Mouse (Mus musculus) right cerebral cortex, postnatal 10 days (tissue): Measurements from ENCODE around the gene Pkd1l2.

Source experiments
- DNase-seq, 2 experiments: peaks; one replicate each; pipeline ENCODE4 v3.0.0; 2021; ENCODE audit warnings: low spot score in 2 of 2

The Pkd1l2 gene

DNA sequence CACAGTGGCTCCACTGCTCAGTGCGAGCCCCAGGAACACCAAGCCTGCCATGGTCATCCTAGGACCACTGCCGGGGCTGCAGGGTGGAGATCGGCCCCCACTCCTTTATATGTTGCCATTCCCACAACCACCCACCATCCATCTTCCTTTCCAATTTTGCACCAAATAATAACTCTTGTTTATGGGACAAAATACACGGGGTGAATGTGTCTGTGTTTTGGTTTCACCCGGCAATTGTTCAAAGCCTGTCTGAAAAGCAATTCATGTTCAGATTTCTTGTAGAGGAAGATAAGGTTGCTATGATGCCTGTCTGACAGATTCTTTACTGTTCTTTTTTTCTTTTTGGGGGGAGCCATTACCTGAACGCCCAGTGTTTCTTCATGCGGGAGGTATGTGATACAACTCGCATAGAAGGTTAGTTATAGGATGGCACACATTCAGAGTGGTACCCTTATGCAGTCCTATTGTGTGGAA is at the start of gene Pkd1l2:
Gene Pkd1l2, minus strand, starts transcription at position 51 of the 474 bp plus-strand sequence.
- no peak for DNase-seq

- DNase-seq: no peak
Measured at GRCm38 (mm10) chr8:117127063-117127462, 44.8 kb upstream of the Pkd1l2 start.

DNA sequence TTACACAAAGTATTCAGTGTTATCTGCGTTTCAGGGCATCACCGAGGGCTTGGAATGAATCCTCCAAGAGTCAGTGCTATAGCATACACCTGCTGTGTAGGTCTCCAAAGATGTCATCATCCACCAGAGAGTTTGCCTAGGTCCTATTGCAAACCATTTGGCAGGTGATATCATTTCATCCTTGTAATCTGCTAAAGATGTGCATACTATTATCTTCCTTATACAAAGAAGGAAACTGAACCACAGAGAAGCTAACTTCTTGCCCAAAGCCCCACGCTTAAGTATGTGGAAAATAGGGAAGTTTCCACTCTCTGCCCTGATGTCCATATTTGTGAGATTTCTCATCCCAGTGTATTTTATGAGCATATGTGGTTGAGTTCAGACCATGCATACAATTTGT is 44.2 kb upstream of the Pkd1l2 start:
- DNase-seq: no peak

- DNase-seq: no peak
Measured at GRCm38 (mm10) chr8:117125854-117126253, 43.6 kb upstream of the Pkd1l2 start.

DNA sequence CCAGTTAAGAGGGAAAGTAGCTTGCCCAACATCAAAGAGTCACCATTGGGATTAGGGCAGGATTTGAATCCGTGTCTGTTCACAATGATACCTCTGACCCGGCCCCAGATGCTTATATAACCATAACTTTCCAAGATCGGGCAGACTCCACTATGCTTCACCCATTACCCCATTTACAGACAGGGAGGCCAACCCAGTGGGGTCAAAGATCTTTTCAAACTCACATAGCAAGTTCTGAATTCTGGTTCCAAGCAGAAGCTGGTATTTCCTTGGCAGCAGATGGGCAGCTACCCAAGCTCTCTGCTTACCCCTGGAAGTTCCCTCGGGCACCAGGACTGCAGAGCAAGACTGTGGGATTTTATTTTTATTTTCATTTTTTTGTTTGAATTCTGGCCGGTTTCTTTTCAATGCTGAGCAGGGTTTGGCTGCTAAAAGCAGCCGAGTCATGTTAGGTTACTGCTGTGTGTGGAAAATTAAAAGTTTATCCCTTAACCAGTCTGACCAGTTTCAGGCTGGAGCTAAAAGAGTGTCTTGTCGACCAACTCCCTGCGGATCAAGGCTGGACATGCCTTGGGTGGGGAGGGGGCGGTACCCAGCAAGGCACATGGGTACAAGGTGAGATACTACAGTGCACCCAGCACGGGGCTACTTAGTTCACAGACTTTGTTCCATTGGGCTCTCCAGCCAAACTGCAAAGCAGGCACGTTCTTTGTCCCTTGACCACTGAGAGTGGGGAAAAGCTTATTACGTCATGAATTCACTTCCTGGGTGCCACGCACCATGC is 41.8 kb upstream of the Pkd1l2 start:
- no peak for DNase-seq

- no peak for DNase-seq
Measured at GRCm38 (mm10) chr8:117121277-117121676, 39.0 kb upstream of the Pkd1l2 start.

DNA sequence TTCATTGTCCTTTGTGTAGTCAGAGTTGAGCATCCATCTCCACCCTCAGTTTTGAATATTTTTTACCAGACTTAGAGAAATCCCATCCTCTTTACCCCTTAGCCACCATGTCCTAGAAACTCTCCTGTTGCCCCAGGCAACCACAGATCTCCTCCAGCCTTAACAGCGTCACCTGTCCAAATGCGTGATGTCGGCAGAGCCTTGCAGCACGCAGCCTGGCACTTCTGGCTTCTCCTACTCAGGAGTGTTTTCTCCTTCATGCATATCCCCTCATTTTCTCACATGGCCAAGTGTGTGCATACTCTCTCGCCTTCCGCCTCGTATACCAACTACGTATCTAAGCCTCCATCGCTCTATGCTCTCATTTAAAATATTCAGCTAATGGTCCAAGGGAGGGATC is 36.2 kb upstream of the Pkd1l2 start:
- peak; percentile 39 to 51 for DNase-seq

- DNase-seq: no peak
Measured at GRCm38 (mm10) chr8:117116534-117116933, 34.3 kb upstream of the Pkd1l2 start.

DNA sequence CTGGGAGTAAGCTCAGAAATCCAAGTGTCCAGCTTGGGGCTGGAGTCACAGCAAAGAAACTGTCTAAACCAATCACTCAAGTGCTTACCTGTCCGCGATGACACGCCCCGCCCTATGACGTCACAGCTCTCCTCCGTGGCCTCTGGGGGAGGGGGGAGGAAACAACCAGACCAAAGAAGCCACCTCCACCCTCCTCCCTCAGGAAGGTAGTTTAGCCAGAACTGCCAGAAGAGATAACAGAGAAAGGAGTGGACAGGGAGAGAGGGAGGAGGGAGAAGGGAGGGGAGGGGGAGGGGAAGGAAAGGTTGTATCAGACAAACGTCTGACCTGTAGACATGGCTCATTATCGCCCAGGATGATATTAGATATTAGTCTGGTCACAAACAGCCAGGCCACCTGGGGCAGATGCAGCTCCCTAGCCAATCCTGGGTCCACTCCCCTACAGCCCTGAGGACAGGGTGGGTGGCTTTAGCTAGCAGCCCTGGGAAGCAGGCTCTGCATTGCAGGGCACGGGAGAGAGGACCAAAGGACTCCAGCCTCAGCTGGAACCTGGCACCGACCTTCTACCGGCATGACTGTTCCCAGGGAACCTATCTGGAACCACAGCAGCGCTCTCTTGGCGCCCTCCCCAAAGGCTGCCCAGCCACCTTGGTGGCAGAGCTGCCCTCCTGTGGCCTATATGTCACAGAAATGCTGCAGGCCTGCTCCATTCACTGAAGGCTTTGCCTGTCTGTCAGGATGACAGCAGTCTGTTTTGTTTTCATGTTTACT is 33.6 kb upstream of the Pkd1l2 start:
- DNase-seq: no peak

GRCm38 (mm10) chr8:117115094-117115493 is 32.8 kb upstream of the Pkd1l2 start:
- peak; percentile 37 to 47 for DNase-seq

GRCm38 (mm10) chr8:117112261-117112660 is 30.0 kb upstream of the Pkd1l2 start:
- no peak for DNase-seq

DNA sequence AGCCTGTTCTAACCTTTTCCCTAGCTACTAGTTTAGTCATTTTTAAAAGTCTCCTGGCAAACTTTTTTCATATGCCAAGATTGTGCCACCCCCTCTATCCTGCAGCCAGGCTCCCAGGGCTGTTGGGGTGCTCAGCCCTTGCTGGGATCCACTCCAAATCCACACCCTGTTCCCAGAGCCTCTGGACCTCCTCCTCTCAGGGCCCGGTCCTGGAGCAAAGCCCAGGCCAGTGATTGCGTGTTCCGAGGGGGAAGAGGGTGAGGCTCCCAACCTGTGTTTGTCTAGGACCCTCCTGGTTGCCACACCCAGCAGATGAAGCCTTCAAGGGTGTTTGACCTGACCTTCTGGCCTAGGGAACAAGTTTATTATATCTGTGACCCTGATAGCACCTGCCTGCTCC is 29.4 kb upstream of the Pkd1l2 start:
- no peak for DNase-seq

GRCm38 (mm10) chr8:117109801-117110390 is 27.6 kb upstream of the Pkd1l2 start:
- peak; percentile 51 to 55 for DNase-seq

- no peak for DNase-seq
Measured at GRCm38 (mm10) chr8:117109018-117109711, 26.9 kb upstream of the Pkd1l2 start.

- DNase-seq: peak; percentile 57 to 74
Measured at GRCm38 (mm10) chr8:117107533-117107932, 25.3 kb upstream of the Pkd1l2 start.

GRCm38 (mm10) chr8:117097564-117098191 is 15.4 kb upstream of the Pkd1l2 start:
- DNase-seq: peak; percentile 55

- DNase-seq: no peak
Measured at GRCm38 (mm10) chr8:117097051-117097563, 14.9 kb upstream of the Pkd1l2 start.

GRCm38 (mm10) chr8:117095647-117096046 is 13.4 kb upstream of the Pkd1l2 start, which contains the start of gene Bco1:
TSS of gene Bco1 (plus strand) at chr8:117095854.
- no peak for DNase-seq

DNA sequence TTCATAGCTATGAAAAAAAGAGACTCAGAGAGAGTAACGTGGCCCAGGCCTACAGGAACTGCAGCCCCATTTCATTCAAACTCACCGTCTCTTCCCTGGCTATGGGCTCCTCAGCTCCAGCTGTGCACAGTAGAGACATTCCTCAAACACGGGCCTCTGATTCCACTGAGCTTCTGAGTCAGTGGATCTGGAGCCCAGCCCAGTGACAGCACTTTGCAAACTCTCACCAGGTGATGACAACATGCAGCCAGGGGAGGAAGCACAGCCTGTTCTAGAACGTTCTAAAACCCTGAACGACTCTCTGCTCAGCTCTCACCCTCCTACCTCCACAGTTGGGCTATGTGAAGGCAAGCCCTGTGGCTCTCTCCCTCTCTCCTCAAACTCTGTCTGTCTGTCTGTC is 11.8 kb upstream of the Pkd1l2 start:
- no peak for DNase-seq

- DNase-seq: no peak
Measured at GRCm38 (mm10) chr8:117089802-117090201, 7.6 kb upstream of the Pkd1l2 start.

DNA sequence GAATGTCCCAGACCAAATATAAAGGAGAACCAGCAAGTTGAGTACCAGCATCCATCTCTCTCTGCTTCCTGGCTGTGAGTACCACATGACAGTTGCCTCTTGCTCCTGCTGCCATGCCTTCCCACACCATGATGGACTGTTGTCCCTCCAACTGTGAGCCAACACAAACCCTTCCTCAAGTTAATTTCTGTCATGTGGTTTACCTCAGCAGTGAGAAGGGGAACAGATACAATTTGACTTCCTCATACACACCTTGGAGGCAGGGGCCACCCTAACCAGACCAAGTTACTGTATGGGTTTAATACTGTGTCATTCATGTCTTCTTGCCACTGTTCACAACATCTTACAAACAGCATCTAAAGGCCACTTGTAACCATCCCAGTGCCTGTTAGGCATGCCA is 4.8 kb upstream of the Pkd1l2 start:
- DNase-seq: no peak
